Mouse (Mus musculus): ENCODE data around the gene Rlf. TPM values are rescaled to one million over a fixed set of nuclear protein-coding genes. Genes with fewer than 3 reads are reported as not detected.

The Rlf gene
- total RNA-seq (2021) (10 to 100 TPM; 11.7 to 16.1 TPM), polyA plus RNA-seq (2012; rRNA removed) (0.88 and 1.1 TPM in 2 replicates)
- long read RNA-seq, full-length matches to known transcripts, result 2 of 3 reads
- long read RNA-seq, partial matches to known transcripts, result 1 of 3 reads
- long read RNA-seq, other reads (novel, unspliced or antisense), result 0 of 3 reads

GRCm38 (mm10) chr4:121214793-121215304 is at the start of gene Rlf:
TSS of gene Rlf (minus strand) at chr4:121215084.
- peak; percentile 99 for DNase-seq

GRCm38 (mm10) chr4:121241612-121242000 is 26.7 kb upstream of the Rlf start:
- no peak for DNase-seq

- DNase-seq, result no peak
Measured at GRCm38 (mm10) chr4:121240637-121241611, 26.0 kb upstream of the Rlf start.

- DNase-seq, result no peak
Measured at GRCm38 (mm10) chr4:121239878-121240277, 25.0 kb upstream of the Rlf start.

- DNase-seq, result peak; percentile 8
Measured at GRCm38 (mm10) chr4:121231772-121232414, 17.0 kb upstream of the Rlf start.

- DNase-seq, result no peak
Measured at GRCm38 (mm10) chr4:121230943-121231614, 16.2 kb upstream of the Rlf start.

GRCm38 (mm10) chr4:121227072-121227471 is 12.2 kb upstream of the Rlf start:
- DNase-seq, result no peak

- DNase-seq, result no peak
Measured at GRCm38 (mm10) chr4:121225177-121225576, 10.3 kb upstream of the Rlf start.

- no peak for DNase-seq
Measured at GRCm38 (mm10) chr4:121223136-121223535, 8.3 kb upstream of the Rlf start.

GRCm38 (mm10) chr4:121216216-121216615 is 1.3 kb upstream of the Rlf start:
- DNase-seq, result no peak

- no peak for DNase-seq
Measured at GRCm38 (mm10) chr4:121215489-121215888, 605 bp upstream of the Rlf start.

GRCm38 (mm10) chr4:121213936-121214792 is 720 bp downstream of the Rlf start:
- DNase-seq, result peak; percentile 84

- no peak for DNase-seq
Measured at GRCm38 (mm10) chr4:121208911-121209310, 6.0 kb downstream of the Rlf start.

- DNase-seq, result no peak
Measured at GRCm38 (mm10) chr4:121197856-121198255, 17.0 kb downstream of the Rlf start.

GRCm38 (mm10) chr4:121196995-121197394 is 17.9 kb downstream of the Rlf start:
- DNase-seq, result peak; percentile 9

GRCm38 (mm10) chr4:121196205-121196604 is 18.7 kb downstream of the Rlf start:
- DNase-seq, result no peak

- no peak for DNase-seq
Measured at GRCm38 (mm10) chr4:121194736-121195135, 20.1 kb downstream of the Rlf start.

- peak; percentile 17 for DNase-seq
Measured at GRCm38 (mm10) chr4:121192306-121192705, 22.6 kb downstream of the Rlf start.

- no peak for DNase-seq
Measured at GRCm38 (mm10) chr4:121189341-121189740, 25.5 kb downstream of the Rlf start.

GRCm38 (mm10) chr4:121179669-121180068 is 35.2 kb downstream of the Rlf start:
- DNase-seq, result no peak

GRCm38 (mm10) chr4:121167656-121168055 is 47.2 kb downstream of the Rlf start:
- no peak for DNase-seq

Data from adrenal gland, adult 2 months (tissue).